Mouse (Mus musculus) ES-Bruce4 (cell line): ENCODE data around the gene D630039A03Rik. TPM values are rescaled to one million over a fixed set of nuclear protein-coding genes. Genes with fewer than 3 reads are reported as not detected.

Source experiments
- H3K27ac ChIP-seq: 2 replicates; pipeline ENCODE4 v1.5.1; 2012; ENCODE audit warnings: low read length, inconsistent platforms; ENCODE audit not compliant: insufficient read depth
- H3K27me3 ChIP-seq: 2 replicates; pipeline ENCODE4 v1.6.1; 2012; ENCODE audit warnings: mild to moderate bottlenecking, low read length, inconsistent platforms; ENCODE audit not compliant: control insufficient read depth, poor library complexity, insufficient read depth, severe bottlenecking
- H3K36me3 ChIP-seq: 2 replicates; pipeline ENCODE4 v1.6.1; 2012; ENCODE audit warnings: inconsistent platforms, mild to moderate bottlenecking, low read length, moderate library complexity; ENCODE audit not compliant: control insufficient read depth, poor library complexity, insufficient read depth, severe bottlenecking
- H3K4me1 ChIP-seq: one replicate; pipeline ENCODE4 v1.8.1; 2011; ENCODE audit warnings: low read length; ENCODE audit not compliant: control insufficient read depth, insufficient read depth
- H3K4me3 ChIP-seq: 2 replicates; pipeline ENCODE4 v1.5.1; 2011; ENCODE audit warnings: low read depth, mild to moderate bottlenecking, low read length
- H3K9ac ChIP-seq: 2 replicates; pipeline ENCODE4 v1.6.1; 2012; ENCODE audit warnings: low read depth, mild to moderate bottlenecking, inconsistent platforms; ENCODE audit not compliant: poor library complexity, severe bottlenecking
- H3K9me3 ChIP-seq: replicated peaks from 2 replicates; pipeline ENCODE4 v1.6.1; 2012; ENCODE audit warnings: mild to moderate bottlenecking, low read length, inconsistent platforms; ENCODE audit not compliant: control insufficient read depth, poor library complexity, insufficient read depth, severe bottlenecking
- CTCF ChIP-seq: IDR thresholded peaks from one replicate; pipeline ENCODE4 v1.8.1; 2011; ENCODE audit warnings: low read depth, low read length
- EP300 ChIP-seq: IDR thresholded peaks from 2 replicates; pipeline ENCODE4 v1.6.1; 2011; ENCODE audit warnings: low read depth, low read length; ENCODE audit not compliant: insufficient read depth
- POLR2A ChIP-seq: IDR thresholded peaks from one replicate; pipeline ENCODE4 v1.8.1; 2011; ENCODE audit warnings: low read length; ENCODE audit not compliant: insufficient read depth
- polyA plus RNA-seq: library from polyadenylated mRNA; stranded (reverse); fragments of >200 nt; gene quantifications from 2 replicates; pipeline ENCODE4 v1.2.4, GENCODE M21; 2011; ENCODE audit warnings: low read depth; ENCODE audit not compliant: missing spikeins, insufficient read depth, insufficient read length

Gene D630039A03Rik
- polyA plus RNA-seq, 1 experiment = 2.5 TPM

- Histone ChIP-seq H3K9me3 (0 out of 2 replicates have a peak, but pooled peaks cover 3% of the 10 kb centered on the region), H3K27me3 (no peaks in the 10 kb centered on the region), H3K4me1 (no peaks in the 10 kb centered on the region), H3K36me3 (no peaks in the 10 kb centered on the region), H3K4me3 (no peak overlapping the region), H3K9ac (no peak overlapping the region), H3K27ac (no peak overlapping the region)
- TF ChIP-seq CTCF (no peak), POLR2A (no peak), EP300 (no peak)
These were observed 7.2 kb downstream of the D630039A03Rik start for GRCm38 (mm10) chr4:57908860-57909259.

- no peaks in the 10 kb centered on the region for H3K9me3 ChIP-seq
- no peak overlapping the region for H3K4me3 ChIP-seq
- TF ChIP-seq EP300 (no peak), CTCF (no peak), POLR2A (no peak)
- H3K9ac ChIP-seq = no peak overlapping the region
- no peaks in the 10 kb centered on the region for H3K27me3 ChIP-seq
- no peaks in the 10 kb centered on the region for H3K36me3 ChIP-seq
- H3K27ac ChIP-seq = no peak overlapping the region
- H3K4me1 ChIP-seq = no peaks in the 10 kb centered on the region
These were observed 9.4 kb downstream of the D630039A03Rik start for GRCm38 (mm10) chr4:57906708-57907107.

GRCm38 (mm10) chr4:57904638-57905037 is 11.5 kb downstream of the D630039A03Rik start:
- Histone ChIP-seq H3K9me3 (no peaks in the 10 kb centered on the region), H3K4me3 (peak overlapping the region; percentile 29; the same call in 1 of the 2 replicates), H3K27ac (no peak overlapping the region), H3K4me1 (no peaks in the 10 kb centered on the region), H3K36me3 (no peaks in the 10 kb centered on the region), H3K27me3 (no peaks in the 10 kb centered on the region), H3K9ac (no peak overlapping the region)
- TF ChIP-seq POLR2A = no peak
- TF ChIP-seq EP300 = no peak
- TF ChIP-seq CTCF = no peak

- peak; percentile 86 for TF ChIP-seq CTCF
- no peak for TF ChIP-seq POLR2A
- no peaks in the 10 kb centered on the region for H3K36me3 ChIP-seq
- H3K27me3 ChIP-seq = no peaks in the 10 kb centered on the region
- H3K27ac ChIP-seq = no peak overlapping the region
- H3K4me1 ChIP-seq = no peaks in the 10 kb centered on the region
- no peak overlapping the region for H3K9ac ChIP-seq
- H3K4me3 ChIP-seq = peak overlapping the region; percentile 29; the same call in 1 of the 2 replicates
- H3K9me3 ChIP-seq = no peaks in the 10 kb centered on the region
These were observed 11.9 kb downstream of the D630039A03Rik start for GRCm38 (mm10) chr4:57904211-57904610.

GRCm38 (mm10) chr4:57902619-57903018 is 13.5 kb downstream of the D630039A03Rik start:
- no peak for TF ChIP-seq CTCF
- TF ChIP-seq EP300 = no peak
- no peak for TF ChIP-seq POLR2A
- no peak overlapping the region for H3K4me3 ChIP-seq
- H3K4me1 ChIP-seq = no peaks in the 10 kb centered on the region
- H3K27me3 ChIP-seq = no peaks in the 10 kb centered on the region
- H3K36me3 ChIP-seq = no peaks in the 10 kb centered on the region
- H3K9me3 ChIP-seq = no peaks in the 10 kb centered on the region
- H3K27ac ChIP-seq = no peak overlapping the region
- no peak overlapping the region for H3K9ac ChIP-seq

GRCm38 (mm10) chr4:57901210-57901609 is 14.9 kb downstream of the D630039A03Rik start:
- TF ChIP-seq POLR2A (no peak), EP300 (0 out of 2 replicates have a peak, but pooled peaks have one; percentile 16), CTCF (peak; percentile 90)
- Histone ChIP-seq H3K4me3 (no peak overlapping the region), H3K9ac (no peak overlapping the region), H3K36me3 (no peaks in the 10 kb centered on the region), H3K27me3 (no peaks in the 10 kb centered on the region), H3K9me3 (no peaks in the 10 kb centered on the region), H3K4me1 (no peaks in the 10 kb centered on the region), H3K27ac (no peak overlapping the region)
